Mouse (Mus musculus) heart, postnatal 4 days (tissue): Measurements from ENCODE around the gene Usp32. TPM values are rescaled to one million over a fixed set of nuclear protein-coding genes. Genes with fewer than 3 reads are reported as not detected.

ENCODE experiments used
- DNase-seq: peaks from one replicate; pipeline ENCODE4 v3.0.0; 2021
- total RNA-seq, 2 experiments: library from RNA; stranded (reverse); gene quantifications; 2 replicates each; pipeline ENCODE4 v1.2.3; 2021

The Usp32 gene
- total RNA-seq, 2 experiments from 2014 or later = 21.8 to 21.9 TPM

DNA sequence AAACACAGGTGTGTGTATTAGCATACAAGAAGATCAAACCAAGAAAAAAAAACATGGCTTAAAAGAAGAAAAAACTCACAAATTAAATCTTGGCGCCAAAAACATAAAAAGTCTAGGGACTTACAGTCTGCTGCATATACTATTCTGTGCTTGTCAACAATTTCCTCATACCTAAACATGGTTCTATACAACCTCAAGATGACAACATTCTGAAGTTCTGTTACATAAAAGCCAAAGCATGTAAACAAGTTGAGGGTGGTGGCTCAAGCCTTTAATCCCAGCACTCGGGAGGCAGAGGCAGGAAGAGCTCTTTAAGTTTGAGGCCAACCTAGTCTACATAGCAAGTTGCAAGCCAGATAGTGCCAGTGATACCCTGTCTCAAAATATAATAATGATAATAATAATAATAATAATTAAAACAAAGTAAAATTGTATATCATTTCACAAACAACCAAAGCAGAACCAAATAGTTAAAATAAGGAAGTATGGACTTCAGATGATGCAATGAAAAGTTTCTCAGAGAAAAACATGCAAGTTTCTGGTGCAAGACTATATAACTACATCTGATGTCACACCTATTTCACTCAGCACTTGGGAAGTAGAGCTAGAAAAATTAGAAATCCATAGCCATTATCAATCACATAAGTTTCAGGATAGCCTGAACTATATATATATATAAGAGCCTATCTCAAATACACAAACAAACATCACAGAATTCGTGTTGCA, 16.5 kb downstream of the Usp32 start:
- no peak for DNase-seq

DNA sequence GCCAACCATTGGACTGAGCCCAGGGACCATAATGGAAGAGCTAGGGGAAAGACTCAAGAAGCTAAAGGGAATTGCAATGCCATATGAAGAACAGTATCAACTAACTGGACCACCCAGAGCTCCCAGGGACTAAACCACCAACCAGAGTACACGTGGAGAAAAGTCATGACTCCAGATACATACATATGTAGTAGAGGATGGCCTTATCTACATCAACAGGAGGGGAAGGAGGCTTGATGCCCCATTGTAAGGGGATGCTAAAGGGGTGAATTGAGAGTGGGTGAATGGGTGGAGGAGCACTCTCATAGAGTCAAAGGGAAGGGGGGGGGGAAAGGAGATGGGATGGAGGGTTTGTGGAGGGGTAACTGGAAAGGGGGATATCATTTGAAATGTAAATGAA, 17.9 kb downstream of the Usp32 start:
- DNase-seq = no peak

DNA sequence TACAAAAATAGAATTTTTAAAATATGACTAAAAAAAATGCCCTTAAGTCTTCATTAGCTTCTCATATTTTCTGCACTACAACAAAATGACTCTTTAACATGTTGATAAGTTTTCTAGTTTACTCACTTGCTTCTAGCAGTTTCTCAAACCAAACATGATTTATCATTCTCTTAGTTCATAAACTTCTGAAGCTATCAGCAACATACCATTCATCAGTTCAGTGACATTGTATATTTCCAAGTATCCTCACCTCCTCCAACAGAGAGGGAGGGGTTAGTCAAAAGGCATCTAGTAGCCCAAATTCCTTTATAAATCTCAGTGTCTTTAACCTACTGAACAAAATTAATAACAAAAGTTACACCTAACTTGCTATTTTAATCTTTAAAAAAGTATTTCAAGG, 22.8 kb downstream of the Usp32 start:
- DNase-seq = no peak

DNA sequence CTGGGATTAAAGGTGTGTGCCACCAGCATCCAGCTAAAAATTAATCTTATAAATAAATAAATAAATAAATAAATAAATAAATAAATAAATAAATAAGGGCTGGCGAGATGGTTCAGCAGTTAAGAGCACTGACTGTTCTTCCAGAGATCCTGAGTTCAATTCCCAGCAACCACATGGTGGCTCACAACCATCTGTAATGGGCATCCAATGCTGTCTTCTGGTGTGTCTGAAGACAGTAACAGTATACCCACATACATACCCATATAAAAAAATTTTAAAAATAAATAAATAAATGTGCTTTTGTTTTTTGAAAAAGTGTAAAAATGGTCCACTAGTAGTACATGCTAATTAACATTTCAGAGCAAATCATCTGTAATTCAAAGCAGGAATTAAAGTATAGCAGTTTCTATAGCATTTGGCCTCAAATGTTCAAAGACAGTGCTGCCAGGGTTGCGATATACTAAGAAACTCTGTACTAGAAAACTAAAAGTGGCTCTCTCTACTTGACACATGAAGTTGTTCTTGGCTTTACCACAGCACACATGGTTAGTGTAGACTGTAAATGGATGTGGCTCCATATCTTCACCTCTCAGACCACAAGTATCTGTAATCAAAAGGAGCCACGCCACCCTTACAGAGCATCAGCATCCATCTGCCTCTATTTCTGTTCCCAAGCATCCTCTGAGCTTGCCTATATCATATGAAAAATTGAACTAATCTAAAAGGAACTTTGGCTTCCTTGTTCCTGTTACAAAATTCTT, 23.7 kb downstream of the Usp32 start:
- DNase-seq = no peak

DNA sequence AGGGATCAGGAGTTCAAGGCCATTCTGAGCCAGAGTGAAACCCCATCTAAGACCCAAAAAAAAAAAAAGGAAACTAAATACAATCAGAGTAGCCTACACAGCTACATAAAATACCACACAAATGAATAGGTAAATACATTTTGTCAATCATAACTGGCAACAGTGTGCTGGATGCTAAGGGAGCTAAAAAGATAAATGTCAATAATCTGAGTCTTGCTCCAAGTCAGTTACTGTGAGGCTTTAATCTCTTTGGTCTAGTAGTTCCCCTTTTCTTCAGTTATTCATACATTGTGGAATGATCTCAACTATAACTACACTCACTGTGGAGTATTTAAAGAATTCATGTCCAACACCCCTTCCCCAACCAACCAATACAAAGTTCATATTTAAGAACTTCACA, 30.0 kb downstream of the Usp32 start:
- DNase-seq = no peak

DNA sequence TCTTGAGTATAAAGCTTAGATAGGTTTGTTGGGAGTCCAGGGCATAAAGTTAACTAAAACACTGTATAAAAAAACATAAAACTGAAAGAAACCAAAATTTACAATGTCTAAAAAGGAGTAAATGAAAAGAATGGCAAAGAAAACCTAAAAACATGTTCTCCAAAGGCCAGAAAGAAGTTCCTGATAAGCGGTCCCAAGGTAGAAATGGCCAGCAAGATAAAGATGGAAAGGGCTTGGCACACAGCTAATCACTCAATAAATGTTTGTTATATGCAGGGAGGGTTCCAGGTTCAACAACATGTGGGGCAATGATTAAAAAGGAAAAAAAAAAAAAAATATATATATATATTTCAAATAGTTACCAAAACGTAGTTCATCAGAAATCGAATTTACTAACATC, 32.7 kb downstream of the Usp32 start:
- no peak for DNase-seq

DNA sequence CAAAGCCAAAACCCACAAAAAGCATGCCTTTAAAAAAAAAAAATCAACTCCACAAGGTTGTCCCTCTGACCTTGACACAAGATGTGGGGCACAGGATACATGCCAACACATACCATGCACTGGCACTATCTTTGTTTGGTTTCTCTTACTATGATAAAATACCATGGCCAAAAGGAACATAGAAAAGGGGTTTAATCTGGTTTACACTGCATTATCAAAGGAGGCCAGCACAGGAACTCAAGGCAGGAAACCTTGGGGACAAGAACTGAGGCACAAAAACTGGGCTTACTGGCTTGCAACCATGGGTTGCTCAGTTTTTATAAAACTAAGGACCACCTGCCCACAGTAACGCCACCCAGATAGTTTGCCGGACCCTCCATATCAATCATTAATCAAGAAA, 34.1 kb downstream of the Usp32 start:
- no peak for DNase-seq

DNA sequence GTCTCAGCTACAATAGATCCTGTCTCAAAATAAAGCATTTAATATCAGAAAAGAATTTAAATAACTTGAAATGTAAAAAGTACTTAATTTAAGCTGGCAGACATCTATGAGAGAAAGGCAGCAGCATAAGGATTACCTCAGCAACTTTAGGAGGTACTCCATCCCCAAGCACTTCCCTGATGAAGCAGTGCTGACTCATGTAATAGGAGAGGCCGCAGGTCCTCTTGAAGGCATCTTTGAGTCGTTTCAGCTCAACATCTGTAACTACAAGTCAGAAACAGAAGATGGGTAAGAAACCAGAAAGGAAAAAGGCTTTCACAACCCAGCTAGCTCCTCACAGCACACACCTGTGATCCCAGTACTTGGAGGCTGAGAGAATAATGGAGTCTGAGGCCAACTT, 36.2 kb downstream of the Usp32 start:
- no peak for DNase-seq

DNA sequence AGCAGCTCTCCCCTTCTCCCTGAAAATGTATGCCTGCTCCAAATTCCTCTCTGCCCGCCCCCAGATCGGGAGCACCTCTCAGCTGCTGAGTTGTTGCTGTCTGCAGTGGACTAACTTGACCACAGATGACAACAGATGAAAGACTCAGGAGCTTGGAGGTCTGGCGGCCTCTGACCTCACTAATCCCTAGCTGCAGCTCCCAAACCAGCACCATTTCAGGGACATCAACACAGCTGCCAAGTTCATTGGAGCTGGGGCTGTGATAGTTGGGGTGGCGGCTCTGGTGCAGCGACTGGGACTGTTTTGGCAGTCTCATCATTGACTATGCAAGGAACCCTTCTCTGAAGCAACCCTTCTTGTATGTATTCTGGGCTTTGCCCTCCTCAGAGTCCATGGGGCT, 44.8 kb downstream of the Usp32 start:
- DNase-seq = no peak

DNA sequence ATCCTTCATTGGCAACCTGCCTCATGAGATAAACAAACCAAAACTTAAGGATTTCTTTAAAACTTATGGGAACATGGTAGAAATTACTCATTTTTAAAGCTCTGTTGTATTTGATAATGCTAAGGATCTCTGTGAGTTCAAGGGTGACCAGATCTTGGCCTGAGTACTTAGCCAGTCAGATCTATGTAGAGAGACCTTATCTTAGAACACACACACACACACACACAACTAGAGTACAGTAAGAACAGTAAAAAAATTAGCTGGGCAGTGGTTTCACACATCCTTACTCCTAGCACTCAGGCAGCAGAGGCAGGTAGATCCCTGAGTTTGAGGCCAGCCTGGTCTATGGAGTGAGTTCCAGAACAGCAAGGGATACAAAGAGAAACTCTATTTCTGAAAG, 53.7 kb downstream of the Usp32 start:
- DNase-seq = no peak

DNA sequence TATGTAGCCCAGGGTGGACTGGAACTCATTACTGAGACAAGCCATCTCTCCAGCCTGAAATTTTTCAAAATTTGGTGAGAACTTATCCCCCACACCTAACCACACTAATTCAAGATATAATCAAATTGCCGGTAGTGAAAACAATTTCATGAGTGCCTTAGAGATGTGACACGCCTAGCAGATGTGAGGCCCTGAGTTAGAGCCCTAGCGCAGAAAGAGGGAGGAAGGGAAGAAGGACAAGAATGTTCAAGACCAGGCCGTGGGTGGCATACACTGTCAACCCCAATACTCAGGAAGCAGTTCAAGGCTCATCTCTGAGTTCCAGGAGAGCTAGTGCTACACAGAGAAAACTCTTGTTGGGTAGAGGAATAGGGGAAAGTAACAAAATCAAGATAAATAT, 72.1 kb downstream of the Usp32 start:
- no peak for DNase-seq

DNA sequence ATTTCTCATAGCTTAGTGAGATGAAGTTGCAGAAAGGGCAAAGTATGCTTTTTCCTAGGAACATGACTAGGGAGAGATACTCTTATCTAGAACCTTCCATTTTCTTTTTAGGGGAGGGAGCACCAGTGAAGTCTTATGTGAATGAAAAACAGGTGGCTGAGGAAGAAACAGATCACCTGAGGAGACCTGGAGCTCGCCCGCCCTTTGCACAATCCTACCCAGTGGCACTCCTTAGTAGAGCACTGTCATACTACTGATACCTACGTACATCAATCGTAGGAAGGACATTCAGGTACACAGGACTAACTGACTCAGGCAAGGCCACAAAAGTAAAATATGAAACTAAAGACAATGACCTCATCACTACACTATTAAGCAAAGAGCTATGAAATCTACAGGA, 81.4 kb downstream of the Usp32 start:
- DNase-seq = no peak

DNA sequence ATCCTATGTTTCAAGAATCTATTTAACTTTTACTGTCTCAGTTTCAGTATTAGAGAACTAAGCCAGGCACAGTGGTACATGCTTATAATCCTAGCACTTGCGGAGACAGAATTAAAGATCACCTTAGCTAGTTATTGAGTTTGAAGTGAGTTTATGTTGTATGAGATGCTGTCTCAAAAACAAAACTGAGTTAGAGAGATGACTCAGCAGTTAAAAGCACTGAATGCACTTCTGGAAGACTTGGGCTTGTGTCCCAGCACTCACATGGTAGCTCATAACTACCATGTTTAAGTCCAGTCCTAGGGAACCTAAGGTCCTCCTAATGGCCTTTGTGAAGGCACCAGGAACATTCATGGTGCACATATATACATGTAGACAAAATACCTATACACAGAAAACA, 82.4 kb downstream of the Usp32 start:
- no peak for DNase-seq

DNA sequence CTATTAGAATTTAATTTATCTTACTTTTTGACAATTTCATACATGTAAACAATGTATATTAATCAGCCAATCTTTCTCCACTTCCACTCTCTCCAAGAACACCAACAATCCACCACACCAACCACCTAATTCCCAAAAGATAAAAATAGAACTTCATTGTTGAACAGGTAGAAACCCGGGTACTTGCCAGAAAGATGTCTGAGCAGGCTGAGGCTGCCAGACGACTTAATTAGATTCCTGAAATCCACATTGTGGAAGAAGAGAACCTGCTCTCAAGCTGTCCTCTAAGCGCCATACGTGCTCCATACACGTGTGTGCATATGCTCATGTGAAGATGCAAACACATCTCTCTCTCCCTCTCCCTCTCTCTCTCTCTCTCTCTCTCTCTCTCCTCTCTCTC, 83.1 kb downstream of the Usp32 start:
- DNase-seq = no peak

DNA sequence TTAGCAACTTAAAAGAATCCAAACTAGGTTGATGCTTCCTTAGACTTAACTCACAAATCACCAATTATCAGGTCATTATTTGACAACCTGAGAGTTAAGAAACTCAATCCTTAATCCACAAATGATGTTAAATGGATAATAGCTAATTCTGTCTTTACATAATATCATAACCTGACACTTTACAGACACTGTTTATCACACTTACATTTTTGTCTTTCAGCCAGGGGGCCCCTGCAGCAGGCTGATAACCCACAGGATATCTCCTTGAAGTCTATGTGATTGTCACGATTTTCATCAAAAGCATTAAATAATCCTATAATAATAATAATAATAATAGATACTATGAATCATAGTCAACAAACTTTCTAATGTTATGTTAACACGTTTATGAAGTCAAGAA, 84.4 kb downstream of the Usp32 start:
- no peak for DNase-seq

DNA sequence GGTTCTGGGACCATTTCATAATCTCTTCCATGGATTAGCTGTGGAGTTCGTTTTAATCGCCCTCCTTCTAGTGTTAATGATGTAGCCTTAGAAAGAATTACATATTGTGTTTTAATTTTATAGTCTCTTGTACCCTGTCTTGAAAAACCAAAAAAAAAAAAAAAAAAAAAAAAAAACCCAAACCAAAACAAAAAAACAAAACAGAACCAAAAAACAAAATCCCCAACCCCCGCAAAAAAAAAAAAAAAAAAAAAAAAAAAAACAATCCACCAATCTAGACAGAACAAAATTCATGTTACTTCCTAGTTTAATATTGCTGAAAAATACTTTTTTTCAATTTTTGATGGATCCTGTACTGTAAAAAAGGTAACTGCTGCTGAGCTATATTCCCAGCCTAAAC, 100.7 kb downstream of the Usp32 start:
- no peak for DNase-seq

DNA sequence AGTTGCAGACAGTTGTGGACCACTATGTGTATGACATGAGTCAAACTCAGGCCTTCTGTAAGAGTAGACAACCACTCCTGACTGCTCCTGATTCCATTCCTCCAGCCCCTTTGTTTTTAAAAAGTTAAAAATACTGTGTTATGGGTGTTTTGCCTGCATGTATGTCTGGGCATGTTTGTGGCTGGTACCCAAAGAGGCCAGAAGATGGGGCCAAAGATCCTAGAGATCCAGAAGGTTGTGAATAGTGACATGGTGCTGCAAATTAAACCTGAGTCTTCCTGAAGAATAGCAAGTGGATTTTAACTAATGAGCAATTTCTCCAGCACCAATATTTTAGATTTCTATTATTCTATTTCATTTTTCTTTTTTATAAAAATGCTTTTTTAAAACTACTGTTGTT, 126.8 kb downstream of the Usp32 start:
- DNase-seq = no peak

DNA sequence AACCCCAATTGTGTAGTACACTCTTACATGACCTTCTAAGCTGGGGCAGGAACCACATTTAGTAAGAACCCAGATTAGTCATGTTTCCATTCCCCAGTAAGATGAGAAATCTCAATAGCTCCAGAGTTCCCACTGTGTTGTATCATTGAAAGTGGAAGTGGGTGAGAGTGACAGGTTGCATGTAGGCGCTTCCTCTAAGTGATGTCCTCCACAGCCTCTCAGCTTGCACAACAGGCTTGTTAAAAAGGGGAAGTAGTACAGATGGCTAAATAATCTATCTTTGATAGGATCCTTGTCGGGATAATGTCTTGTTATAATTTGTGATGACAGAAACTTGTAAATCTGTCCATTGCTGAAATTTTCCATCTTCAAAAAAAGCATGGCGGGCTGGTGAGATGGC, 136.4 kb downstream of the Usp32 start:
- no peak for DNase-seq

DNA sequence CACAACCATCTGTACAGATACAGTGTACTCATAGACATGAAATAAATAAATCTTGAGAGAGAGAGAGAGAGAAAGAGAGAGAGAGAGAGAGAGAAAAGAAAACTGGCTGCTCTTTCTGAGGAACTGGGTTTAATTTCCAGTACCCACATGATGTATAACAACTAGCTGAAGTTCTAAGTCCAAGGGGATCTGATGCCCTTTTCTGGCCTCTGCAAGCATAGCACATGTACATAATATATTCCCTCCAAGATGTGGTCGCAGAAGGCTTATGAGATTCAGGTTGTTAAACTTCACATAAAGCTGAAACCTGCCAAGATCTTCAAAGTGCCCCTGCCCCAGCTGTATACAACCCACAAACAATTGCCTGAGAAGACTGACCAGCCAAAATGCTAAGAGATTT, 144.7 kb downstream of the Usp32 start:
- no peak for DNase-seq

DNA sequence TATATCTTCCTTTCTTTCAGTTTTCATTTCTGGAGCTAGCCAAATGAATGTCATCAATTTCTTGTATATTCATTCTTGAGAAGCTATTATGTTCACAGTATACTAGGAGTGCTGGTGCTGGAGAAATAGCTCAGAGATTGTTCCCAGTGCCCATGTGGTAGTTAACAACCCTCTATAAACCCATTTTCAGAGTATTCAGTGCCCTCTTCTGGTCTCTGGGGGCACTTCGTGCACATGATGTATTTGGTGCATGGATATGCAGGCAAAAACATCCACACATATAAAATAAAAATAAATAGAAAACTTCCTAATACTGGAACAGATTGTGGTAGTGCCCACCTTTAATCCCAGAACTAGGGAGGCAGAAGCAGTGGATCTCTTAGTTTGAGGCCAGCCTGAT, 147.0 kb downstream of the Usp32 start:
- DNase-seq = no peak

DNA sequence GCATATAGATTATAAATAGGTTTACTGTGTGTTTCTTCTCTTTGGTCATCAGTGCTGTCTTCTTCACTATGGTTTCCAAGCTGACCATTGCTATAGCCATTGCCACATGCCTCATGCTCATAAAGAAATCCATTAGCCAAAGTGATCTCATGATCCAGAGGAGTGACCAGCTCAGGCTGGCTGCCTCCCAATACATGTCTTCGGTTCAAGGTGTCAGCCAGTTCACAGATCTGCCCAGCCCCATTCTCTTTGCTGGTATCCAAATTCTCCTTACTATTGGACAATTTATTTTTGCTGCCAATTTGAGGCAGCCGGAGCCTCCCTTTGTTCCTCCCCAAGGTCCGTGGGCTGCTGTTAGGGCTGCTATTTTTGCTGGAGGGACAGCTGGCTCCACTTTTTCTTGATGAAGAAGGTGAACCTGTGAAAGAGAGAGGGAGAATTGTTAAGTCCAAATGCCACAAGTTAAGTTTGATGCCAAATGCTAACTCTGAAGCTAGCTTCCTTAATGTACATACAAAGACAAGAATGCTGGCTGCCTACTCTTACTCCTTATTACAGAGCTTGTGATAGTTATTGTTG, 151.5 kb downstream of the Usp32 start:
- peak; percentile 23 for DNase-seq

DNA sequence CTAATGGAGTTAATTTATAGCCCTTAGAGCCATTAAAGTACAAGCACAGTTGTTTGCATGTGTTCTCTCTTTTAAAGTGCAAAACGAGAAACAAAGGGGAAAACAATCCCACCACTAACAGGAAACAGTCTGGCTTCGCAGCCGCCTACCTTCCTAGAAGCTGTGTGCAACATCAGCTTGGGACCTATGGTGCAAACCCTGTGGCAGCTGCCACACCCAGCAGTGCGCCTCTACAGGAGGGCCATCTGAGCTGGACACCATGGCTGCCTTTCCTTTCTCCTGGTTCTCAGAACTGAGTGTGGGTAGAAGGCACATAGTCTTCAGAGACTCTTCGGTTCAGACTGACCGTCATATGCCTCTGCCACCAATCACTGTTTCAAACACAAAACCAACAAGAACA, 154.5 kb downstream of the Usp32 start:
- no peak for DNase-seq

DNA sequence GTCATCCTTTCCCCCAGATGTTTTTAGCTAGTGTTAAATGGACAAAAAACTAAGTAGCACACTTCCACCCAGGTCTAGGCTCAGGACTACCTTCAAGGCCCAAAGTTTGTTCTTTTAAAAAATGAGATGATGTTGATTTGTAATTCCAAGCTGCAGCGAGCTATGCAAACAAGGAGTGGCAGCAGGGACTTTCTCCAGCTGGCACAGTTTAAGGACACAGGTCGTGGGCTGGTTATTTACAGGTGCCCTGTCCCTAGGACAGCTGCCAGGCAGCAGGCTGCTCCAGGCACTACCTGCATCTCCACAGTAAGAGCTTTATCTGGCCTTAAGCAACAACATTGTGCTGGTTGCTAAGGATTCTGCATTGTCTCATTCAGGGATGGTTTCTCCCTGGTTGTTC, 159.3 kb downstream of the Usp32 start:
- no peak for DNase-seq

DNA sequence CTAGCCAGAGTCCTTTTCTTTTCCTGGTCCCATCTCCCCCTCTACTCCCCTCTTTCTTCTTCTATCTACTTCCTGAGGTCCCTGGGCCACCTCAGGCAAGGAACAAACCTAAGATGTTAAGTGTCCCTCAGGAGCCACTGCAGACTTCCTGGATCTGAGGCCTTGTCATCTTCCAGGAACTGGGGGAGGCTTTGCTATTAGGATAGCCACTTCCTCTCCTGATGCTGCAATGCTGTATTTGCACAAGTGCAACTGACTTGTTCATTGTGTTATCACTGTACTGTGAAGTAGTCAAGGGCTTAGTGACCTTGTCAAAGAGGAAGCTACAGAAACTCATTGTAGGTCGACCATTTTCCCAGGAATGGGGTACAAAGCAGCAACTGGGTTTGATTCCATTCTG, 160.6 kb downstream of the Usp32 start:
- no peak for DNase-seq
